Mouse (Mus musculus): ENCODE data around the gene Gm49342.

The Gm49342 gene

GRCm38 (mm10) chr14:50987668-50988067 lies 43.4 kb downstream of the Gm49342 start:
- no peak for DNase-seq

GRCm38 (mm10) chr14:50991037-50991436 lies 46.7 kb downstream of the Gm49342 start:
- no peak for DNase-seq

DNA sequence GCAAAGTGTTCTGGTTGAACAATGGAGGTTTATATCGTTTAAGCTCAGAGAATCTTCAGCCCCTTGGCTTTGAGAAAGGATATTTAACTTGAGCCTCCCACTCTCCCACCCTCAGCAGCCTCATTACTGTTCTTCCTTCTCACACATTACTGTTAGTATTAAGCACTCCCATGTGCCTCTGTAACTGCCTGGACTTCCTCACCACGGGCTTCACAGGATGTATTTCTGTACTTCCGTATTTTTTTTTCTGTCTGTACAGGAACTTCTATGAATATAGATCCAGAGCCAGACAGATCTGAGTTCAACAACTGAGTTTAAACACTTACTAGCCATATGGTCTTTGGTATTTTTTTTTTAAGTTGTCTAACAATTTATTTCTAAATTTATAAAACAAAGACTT lies 52.8 kb downstream of the Gm49342 start:
- no peak for DNase-seq

DNA sequence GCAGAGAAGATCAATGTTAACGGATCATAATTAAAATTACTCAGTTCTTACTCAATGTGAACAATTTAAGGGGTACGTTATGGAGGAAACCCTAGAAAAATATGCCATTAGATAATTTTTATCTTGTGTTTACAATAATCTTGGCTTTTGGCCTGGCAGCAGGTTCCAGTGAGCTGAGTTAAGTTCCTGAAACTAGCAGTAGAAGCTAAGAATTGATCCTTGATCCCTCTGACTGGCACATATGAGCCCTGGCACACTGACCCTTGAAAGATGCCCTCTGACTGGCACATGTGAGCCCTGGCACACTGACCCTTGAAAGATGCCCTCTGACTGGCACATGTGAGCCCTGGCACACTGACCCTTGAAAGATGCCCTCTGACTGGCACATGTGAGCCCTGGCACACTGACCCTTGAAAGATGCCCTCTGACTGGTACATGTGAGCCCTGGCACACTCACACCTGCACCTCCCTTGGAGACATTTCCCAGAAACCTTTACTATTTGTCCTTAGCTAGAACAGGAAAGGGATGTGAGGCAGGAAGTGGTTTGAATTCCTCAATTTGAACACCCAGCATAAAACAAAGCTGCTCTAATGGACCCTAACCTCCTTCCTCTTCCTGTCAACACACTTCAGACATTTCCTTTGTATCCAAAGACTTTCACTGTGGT lies 53.8 kb downstream of the Gm49342 start:
- DNase-seq = no peak

DNA sequence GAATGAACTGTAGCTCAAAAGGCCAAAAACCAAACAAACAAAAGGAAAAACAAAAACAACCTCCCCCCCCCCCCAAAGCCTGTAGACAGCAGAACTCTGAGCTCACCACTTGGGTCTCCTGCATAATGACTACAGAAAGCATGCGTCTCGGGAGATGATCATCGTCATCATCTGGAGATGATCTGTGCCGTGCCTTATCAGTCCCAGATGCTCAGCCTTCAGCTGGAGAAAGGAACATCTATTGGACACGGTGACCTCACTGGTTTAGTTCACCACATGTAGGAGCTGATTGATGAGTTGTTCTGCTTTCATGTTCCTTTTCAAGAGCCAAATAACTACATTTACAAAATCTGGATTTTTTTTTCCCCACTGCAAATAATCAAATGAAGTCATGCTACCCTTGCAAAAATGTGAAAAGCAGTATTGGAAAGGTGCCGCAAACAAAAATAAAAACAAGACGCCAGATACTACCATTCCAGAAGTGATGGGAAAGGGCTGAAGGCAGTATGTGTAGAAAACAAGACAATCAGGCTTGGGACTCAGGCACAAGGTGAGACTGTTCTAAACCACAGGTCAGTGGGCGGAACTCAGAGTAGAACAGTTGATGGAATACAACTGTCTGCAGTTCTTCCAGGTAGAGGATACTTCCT lies 63.0 kb downstream of the Gm49342 start, which contains the start of gene Rnase10:
Gene Rnase10 (plus strand): TSS at position 600 of the 650 bp plus-strand sequence.
- DNase-seq = no peak

GRCm38 (mm10) chr14:51007914-51008713 lies 63.8 kb downstream of the Gm49342 start:
- peak; percentile 57 for DNase-seq

GRCm38 (mm10) chr14:51008781-51009180 lies 64.5 kb downstream of the Gm49342 start:
- no peak for DNase-seq

- no peak for DNase-seq
Measured at GRCm38 (mm10) chr14:51009572-51009971, 65.3 kb downstream of the Gm49342 start.
